Mouse (Mus musculus) liver, embryonic 11.5 days (tissue): ENCODE measurements around the gene Rin1. TPM values are rescaled to one million over a fixed set of nuclear protein-coding genes. Genes with fewer than 3 reads are reported as not detected.

Source experiments
- ATAC-seq: fragments of 200-750 bp; cut with Nextera tagmentation; replicated peaks from 2 replicates; pipeline ENCODE4 v1.8.0; 2017; ENCODE audit warnings: moderate number of reproducible peaks, mild to moderate bottlenecking, moderate TSS enrichment, moderate library complexity; ENCODE audit not compliant: low FRiP score
- DNase-seq: peaks from one replicate; pipeline ENCODE4 v3.0.0-alpha.2; 2017; ENCODE audit warnings: low spot score
- H3K27ac ChIP-seq: fragments of 300-500 bp; sonication (generic); 2 replicates; pipeline ENCODE4 v1.5.1; 2014; ENCODE audit warnings: mild to moderate bottlenecking, low read depth, low read length, control low read depth
- H3K27me3 ChIP-seq: fragments of 300-500 bp; sonication (generic); replicated peaks from 2 replicates; pipeline ENCODE4 v1.6.1; 2014; ENCODE audit warnings: low read length, mixed read lengths; ENCODE audit not compliant: control insufficient read depth, insufficient read depth
- H3K36me3 ChIP-seq: fragments of 300-500 bp; sonication (generic); 2 replicates; pipeline ENCODE4 v1.6.1; 2014; ENCODE audit warnings: mild to moderate bottlenecking, low read length, moderate library complexity, mixed read lengths; ENCODE audit not compliant: control insufficient read depth, insufficient read depth
- H3K4me1 ChIP-seq: fragments of 300-500 bp; sonication (generic); replicated peaks from 2 replicates; pipeline ENCODE4 v1.6.1; 2014; ENCODE audit warnings: low read length, mixed read lengths; ENCODE audit not compliant: control insufficient read depth, insufficient read depth
- H3K4me2 ChIP-seq: fragments of 300-500 bp; sonication (generic); 2 replicates; pipeline ENCODE4 v1.6.1; 2014; ENCODE audit warnings: mild to moderate bottlenecking, control low read depth, moderate library complexity
- H3K4me3 ChIP-seq: fragments of 300-500 bp; sonication (generic); 2 replicates; pipeline ENCODE4 v1.5.1; 2014; ENCODE audit warnings: low read depth, low read length, control low read depth
- H3K9ac ChIP-seq: fragments of 300-500 bp; sonication (generic); 2 replicates; pipeline ENCODE4 v1.6.1; 2014; ENCODE audit warnings: low read depth, low read length, control low read depth
- H3K9me3 ChIP-seq: fragments of 300-500 bp; sonication (generic); 2 replicates; pipeline ENCODE4 v1.6.1; 2016; ENCODE audit warnings: low read length, inconsistent platforms, mixed read lengths; ENCODE audit not compliant: control insufficient read depth
- WGBS: fragments of 180-500 bp; shearing (Covaris S2); extraction: QIAGEN DNeasy Blood & Tissue Kit; methylation state at CpG from one replicate; pipeline ENCODE4 v1.1.7; 2014; 5-methylcytosine and 5-hydroxymethylcytosine counted together
- polyA plus RNA-seq: library from polyadenylated mRNA; unstranded; fragments of >200 nt; fragmentation: Nextera tagmentation; extraction: Ambion mirVana; gene quantifications from 2 replicates; pipeline ENCODE4 v1.2.1, GENCODE M21; 2014

Rin1 gene
- polyA plus RNA-seq, 1 experiment from 2014 or later = 1.4 TPM

DNA sequence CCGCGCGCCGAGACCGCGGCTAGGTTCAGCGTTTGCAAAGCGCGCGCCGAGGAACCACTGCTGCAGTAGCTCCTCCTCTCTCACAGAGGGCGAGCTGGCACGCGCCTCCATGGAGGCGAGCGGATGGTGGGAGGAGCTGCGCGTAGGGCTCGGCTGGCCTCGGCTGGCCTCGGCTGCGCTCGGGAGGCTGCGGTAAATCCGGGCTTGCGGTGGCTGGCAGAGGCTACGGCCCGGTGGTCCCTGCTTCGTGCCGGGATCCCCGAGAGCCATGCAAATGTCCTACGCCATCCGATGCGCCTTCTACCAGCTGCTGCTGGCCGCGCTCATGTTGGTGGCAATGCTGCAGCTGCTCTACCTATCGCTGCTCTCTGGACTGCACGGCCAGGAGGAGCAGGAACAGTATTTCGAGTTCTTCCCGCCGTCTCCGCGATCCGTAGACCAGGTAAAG, 11.5 kb upstream of the Rin1 start, which contains the start of the genes B4gat1 and AC124502.3:
Gene B4gat1 (plus strand): TSS at position 118 of the 448 bp plus-strand sequence.
Gene AC124502.3 (plus strand): TSS at position 183 of the 448 bp plus-strand sequence.
- Histone ChIP-seq H3K4me1 (peaks cover 28% of the 10 kb centered on the region), H3K36me3 (no peaks in the 10 kb centered on the region; the same call in 1 of the 2 replicates)
- ATAC-seq = peak; percentile 83

DNA sequence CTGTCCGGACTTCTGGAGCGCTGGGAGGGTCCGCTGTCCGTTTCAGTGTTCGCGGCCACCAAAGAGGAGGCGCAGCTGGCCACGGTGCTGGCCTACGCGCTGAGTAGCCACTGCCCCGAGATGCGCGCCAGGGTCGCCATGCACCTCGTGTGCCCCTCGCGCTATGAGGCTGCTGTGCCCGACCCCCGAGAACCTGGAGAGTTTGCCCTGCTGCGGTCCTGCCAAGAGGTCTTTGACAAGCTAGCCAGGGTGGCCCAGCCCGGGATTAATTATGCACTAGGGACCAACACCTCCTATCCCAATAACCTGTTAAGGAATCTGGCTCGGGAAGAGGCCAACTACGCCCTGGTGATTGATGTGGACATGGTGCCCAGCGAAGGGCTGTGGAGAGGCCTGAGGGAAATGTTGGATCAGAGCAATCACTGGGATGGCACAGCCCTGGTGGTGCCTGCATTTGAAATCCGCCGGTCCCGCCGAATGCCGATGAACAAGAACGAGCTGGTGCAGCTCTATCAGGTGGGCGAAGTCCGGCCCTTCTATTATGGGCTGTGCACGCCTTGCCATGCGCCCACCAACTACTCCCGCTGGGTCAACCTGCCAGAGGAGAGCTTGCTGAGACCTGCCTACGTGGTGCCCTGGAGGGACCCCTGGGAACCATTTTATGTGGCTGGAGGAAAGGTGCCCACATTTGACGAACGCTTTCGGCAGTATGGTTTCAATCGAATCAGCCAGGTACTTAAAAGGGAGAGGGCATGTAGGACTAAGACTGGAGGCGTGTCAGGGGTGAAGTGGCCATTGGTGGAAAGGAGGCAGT, 10.8 kb upstream of the Rin1 start:
- ATAC-seq (no peak), DNase-seq (no peak)
- Histone ChIP-seq H3K4me1 (peaks cover 28% of the 10 kb centered on the region), H3K36me3 (peaks cover 3% of the 10 kb centered on the region; the same call in 1 of the 2 replicates), H3K9ac (peak overlapping the region; percentile 73), H3K27me3 (no peaks in the 10 kb centered on the region), H3K27ac (no peak overlapping the region), H3K9me3 (no peaks in the 10 kb centered on the region), H3K4me2 (peak overlapping the region; percentile 94), H3K4me3 (peak overlapping the region; percentile 92)
- 20% methylated on average over 41 of the region's 41 CpGs for WGBS

More for the DNA sequence above, 11.5 kb upstream of the Rin1 start, which contains the start of the genes B4gat1 and AC124502.3:
- peak within 1 kb of the TSS; percentile 94 for H3K4me2 ChIP-seq
- no peaks in the 10 kb centered on the region for H3K9me3 ChIP-seq
- DNase-seq = peak; percentile 87
- peak within 1 kb of the TSS; percentile 28; the same call in 1 of the 2 replicates for H3K27ac ChIP-seq
- no peaks in the 10 kb centered on the region for H3K27me3 ChIP-seq
- under 1% methylated on average over 44 of the region's 44 CpGs for WGBS
- peak within 1 kb of the TSS; percentile 73 for H3K9ac ChIP-seq
- peak within 1 kb of the TSS; percentile 92 for H3K4me3 ChIP-seq

DNA sequence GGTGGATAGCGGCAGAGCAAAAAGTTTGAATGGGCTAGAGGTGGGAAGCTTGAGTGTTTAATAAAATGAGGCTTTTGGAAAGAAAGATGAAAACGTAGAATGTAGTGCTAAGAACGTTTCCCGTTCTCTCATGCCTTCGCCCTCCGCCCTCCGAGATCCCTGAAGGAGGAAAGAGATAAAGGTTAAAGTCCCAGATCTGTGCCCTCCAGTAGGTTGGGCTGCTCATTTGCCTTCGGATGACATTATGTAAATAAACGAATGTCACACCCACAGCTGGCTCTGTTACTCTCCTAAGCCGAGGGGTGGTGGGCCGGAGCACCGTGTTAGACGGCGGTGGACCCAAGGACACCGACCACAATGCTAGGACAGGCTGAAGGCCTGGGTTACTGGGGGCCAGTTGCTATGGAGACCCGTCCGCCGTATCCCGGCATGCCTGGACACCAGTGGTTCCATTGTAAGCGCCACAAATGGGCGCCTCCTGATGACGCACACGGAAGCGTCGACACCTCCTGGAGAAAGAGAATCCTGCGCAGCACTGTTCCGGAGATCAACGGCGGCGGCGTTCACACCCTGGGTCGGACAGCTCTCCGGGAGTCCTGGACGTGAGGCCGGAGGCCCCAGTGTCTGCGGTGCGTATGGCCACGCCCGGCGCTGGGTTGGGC, 9.3 kb upstream of the Rin1 start, which contains the start of gene Brms1:
Gene Brms1 (plus strand): TSS at position 493 of the 662 bp plus-strand sequence.
- Histone ChIP-seq H3K9ac (peak within 1 kb of the TSS; percentile 87), H3K4me1 (peaks cover 28% of the 10 kb centered on the region), H3K9me3 (no peaks in the 10 kb centered on the region), H3K4me3 (peak within 1 kb of the TSS; percentile 92), H3K36me3 (peaks cover 5% of the 10 kb centered on the region; the same call in 1 of the 2 replicates), H3K27ac (peak within 1 kb of the TSS; percentile 79), H3K27me3 (no peaks in the 10 kb centered on the region), H3K4me2 (peak within 1 kb of the TSS; percentile 94)
- DNase-seq = peak; percentile 91
- peak; percentile 82 for ATAC-seq
- WGBS = 4% methylated on average over 40 of the region's 40 CpGs

DNA sequence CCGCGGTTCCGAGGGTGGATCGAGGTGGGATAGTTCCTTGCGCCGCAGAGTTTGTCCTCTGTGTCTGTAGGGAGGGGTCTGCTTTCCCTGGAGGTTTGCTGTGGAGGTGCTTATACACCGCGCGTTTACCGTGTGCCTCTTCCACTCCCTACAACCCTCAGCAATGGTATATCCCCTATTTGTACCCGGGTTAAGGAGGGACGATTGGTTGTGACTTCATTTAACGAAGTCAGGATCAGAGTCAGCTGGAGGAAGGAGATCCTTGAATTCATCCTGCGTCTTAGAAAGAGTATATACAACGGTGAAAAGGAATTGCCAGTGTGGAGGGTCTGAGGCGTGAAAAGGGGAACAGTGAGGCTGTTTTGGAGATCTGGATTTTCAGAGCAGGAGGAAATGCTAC, 8.7 kb upstream of the Rin1 start:
- 2% methylated on average over 16 of the region's 16 CpGs for WGBS
- peak overlapping the region; percentile 94 for H3K4me2 ChIP-seq
- DNase-seq (no peak), ATAC-seq (0 out of 2 replicates have a peak, but pooled peaks have one; percentile 9)
- no peaks in the 10 kb centered on the region for H3K9me3 ChIP-seq
- peak overlapping the region; percentile 92 for H3K4me3 ChIP-seq
- H3K36me3 ChIP-seq = peaks cover 8% of the 10 kb centered on the region; the same call in 1 of the 2 replicates
- H3K27me3 ChIP-seq = no peaks in the 10 kb centered on the region
- peaks cover 28% of the 10 kb centered on the region for H3K4me1 ChIP-seq
- H3K9ac ChIP-seq = peak overlapping the region; percentile 87
- peak overlapping the region; percentile 79 for H3K27ac ChIP-seq

DNA sequence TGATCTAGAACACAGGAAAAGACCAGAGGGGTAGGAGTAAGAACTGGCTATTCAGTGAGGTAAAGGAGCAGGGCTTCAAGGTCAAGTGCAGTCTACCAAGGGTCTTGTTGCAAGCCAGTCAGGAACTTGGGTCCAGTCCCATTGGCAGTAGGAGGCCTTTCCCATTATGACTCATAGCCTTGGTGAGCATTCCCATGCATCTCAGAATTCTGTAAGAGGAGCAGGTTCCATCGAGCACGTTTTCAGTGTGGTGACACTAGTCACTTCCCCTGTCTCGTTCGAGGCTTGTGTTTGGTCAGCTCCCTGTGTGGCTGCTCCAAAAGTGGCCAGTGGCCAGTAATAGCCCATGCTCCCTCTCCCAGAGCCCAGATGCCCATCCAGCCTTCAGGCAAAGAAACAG, 4.8 kb upstream of the Rin1 start:
- 76% methylated on average over 4 of the region's 4 CpGs for WGBS
- no peak overlapping the region for H3K4me2 ChIP-seq
- H3K36me3 ChIP-seq = peaks cover 21% of the 10 kb centered on the region; the same call in 1 of the 2 replicates
- peaks cover 2% of the 10 kb centered on the region for H3K27me3 ChIP-seq
- no peak for ATAC-seq
- DNase-seq = no peak
- H3K9ac ChIP-seq = no peak overlapping the region
- H3K9me3 ChIP-seq = no peaks in the 10 kb centered on the region
- H3K4me1 ChIP-seq = peaks cover 7% of the 10 kb centered on the region
- no peak overlapping the region for H3K27ac ChIP-seq
- no peak overlapping the region for H3K4me3 ChIP-seq

DNA sequence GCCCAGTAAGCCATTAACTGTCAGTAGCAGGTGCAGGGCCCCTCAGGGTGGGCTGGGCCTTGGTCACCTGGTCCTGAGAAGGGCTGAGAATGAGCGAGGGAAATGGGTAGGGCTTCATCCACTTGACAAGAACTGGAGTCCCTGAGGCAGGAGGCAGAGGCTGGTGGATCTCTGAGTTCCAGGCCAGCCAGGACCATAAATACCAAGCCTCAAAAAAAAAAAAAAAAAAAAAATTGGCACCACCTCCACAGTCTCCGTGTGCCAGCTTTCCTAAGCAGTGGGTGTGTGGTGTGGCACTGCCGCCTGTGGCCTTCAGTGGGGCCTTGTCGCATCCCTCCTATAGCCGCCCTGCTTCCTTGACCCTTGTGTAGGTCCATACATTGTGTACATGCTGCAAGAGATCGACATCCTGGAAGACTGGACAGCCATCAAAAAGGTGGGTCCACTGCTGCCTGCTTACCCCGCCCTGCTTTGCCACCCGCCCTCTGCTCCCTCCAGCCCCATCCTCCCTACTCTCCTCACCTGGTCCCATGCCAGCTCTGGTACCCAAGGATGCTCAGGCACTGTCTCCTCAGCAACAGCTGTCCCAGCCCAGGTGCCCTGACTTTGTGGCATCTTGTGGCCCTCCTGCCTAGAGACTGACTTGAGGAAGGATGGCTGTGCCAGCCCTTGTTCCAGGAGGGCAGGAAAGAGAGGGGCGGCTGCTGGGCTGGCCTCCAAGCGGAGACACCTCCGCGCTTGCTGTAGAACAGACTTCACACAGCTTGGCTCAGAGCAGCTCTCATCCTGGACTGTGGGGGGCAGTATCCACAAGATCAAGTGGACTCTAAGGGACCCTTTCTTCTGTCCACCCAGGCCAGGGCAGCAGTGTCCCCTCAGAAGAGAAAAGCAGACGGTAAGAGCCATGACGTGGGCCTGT, 1.9 kb upstream of the Rin1 start:
- Histone ChIP-seq H3K4me2 (no peak overlapping the region), H3K27ac (no peak overlapping the region), H3K9me3 (no peaks in the 10 kb centered on the region), H3K4me1 (no peaks in the 10 kb centered on the region), H3K36me3 (peaks cover 21% of the 10 kb centered on the region; the same call in 1 of the 2 replicates), H3K4me3 (no peak overlapping the region), H3K27me3 (peaks cover 31% of the 10 kb centered on the region), H3K9ac (no peak overlapping the region)
- ATAC-seq (no peak), DNase-seq (no peak)
- WGBS = 89% methylated on average over 14 of the region's 14 CpGs

DNA sequence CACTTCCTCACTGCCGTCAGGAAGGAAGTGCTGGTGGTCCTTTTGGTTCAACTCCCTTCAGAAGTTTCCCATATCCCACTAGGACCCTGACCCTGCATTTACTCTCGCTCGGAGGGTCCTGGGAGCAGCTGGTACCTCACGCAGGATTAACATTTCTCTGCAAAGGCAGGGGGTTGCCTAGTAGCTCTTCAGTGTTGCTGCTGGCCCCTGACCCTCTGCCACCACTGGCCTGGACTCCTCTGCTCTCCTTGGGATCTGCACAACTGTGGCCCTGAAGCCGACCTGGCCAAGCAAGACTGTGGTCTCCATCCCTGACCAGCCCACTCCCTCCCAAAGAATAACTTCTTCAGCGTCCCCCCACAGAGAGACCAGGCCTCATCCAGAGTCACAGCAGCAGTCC, 956 bp upstream of the Rin1 start:
- no peak for ATAC-seq
- H3K9me3 ChIP-seq = no peaks in the 10 kb centered on the region
- H3K27ac ChIP-seq = no peak overlapping the region
- no peaks in the 10 kb centered on the region for H3K4me1 ChIP-seq
- H3K4me2 ChIP-seq = no peak overlapping the region
- no peak overlapping the region for H3K4me3 ChIP-seq
- H3K9ac ChIP-seq = no peak overlapping the region
- peaks cover 34% of the 10 kb centered on the region for H3K27me3 ChIP-seq
- H3K36me3 ChIP-seq = peaks cover 18% of the 10 kb centered on the region; the same call in 1 of the 2 replicates
- no peak for DNase-seq
- WGBS = 80% methylated on average over 6 of the region's 6 CpGs
